Mouse (Mus musculus) myocyte (in vitro differentiated cells): ENCODE measurements at regions not wholly inside any gene's neighbourhood (a gene's known extent, or its start where the extent isn't known, plus 50 kb on each side); places are given as distances from the start of the nearest gene placed in this dataset.

Source experiments
- E2F4 ChIP-seq: IDR thresholded peaks from one replicate; pipeline ENCODE4 v1.6.1; 2011; ENCODE audit warnings: mild to moderate bottlenecking, control low read depth, moderate library complexity; ENCODE audit not compliant: insufficient read depth
- MAX ChIP-seq: IDR thresholded peaks from one replicate; pipeline ENCODE4 v1.6.1; 2011; ENCODE audit warnings: low read depth, mild to moderate bottlenecking, control low read depth
- MYOD1 ChIP-seq, 3 experiments: IDR thresholded peaks; one replicate each; pipeline ENCODE4 v1.6.1; 2011; ENCODE audit warnings: control low read depth in 2 of 3, low read depth in 2 of 3, mild to moderate bottlenecking in 2 of 3, moderate library complexity in 1 of 3; ENCODE audit not compliant: insufficient read length in 2 of 3, control insufficient read depth in 1 of 3
- POLR2A ChIP-seq: IDR thresholded peaks from one replicate; pipeline ENCODE4 v1.6.1; 2011; ENCODE audit warnings: low read depth, mild to moderate bottlenecking, control low read depth, moderate library complexity; ENCODE audit not compliant: insufficient read length
- REST ChIP-seq: IDR thresholded peaks from one replicate; pipeline ENCODE4 v1.6.1; 2011; ENCODE audit warnings: mild to moderate bottlenecking, control low read depth, moderate library complexity; ENCODE audit not compliant: insufficient read depth, insufficient read length
- TCF3 ChIP-seq: IDR thresholded peaks from one replicate; pipeline ENCODE4 v1.6.1; 2011; ENCODE audit warnings: low read depth, control low read depth; ENCODE audit not compliant: insufficient read length
- USF1 ChIP-seq: IDR thresholded peaks from one replicate; pipeline ENCODE4 v1.6.1; 2011; ENCODE audit warnings: low read depth, mild to moderate bottlenecking, control low read depth, moderate library complexity

- no peak for TF ChIP-seq POLR2A
- TF ChIP-seq REST, result no peak
- no peak for TF ChIP-seq MYOD1 (IDR thresholded peaks at IDR 0.05; ENCODE audit: control insufficient read depth in 1 of 3, insufficient read length in 2 of 3, low read depth in 2 of 3)
- TF ChIP-seq TCF3, result no peak
- TF ChIP-seq E2F4, result no peak
- TF ChIP-seq MAX, result no peak
- TF ChIP-seq USF1, result no peak
Observed at GRCm38 (mm10) chr9:116352801-116353494, 177.8 kb upstream of the Tgfbr2 start.
